26 mouse cellular contexts compared by ENCODE assay signal in the genomic region with DNA sequence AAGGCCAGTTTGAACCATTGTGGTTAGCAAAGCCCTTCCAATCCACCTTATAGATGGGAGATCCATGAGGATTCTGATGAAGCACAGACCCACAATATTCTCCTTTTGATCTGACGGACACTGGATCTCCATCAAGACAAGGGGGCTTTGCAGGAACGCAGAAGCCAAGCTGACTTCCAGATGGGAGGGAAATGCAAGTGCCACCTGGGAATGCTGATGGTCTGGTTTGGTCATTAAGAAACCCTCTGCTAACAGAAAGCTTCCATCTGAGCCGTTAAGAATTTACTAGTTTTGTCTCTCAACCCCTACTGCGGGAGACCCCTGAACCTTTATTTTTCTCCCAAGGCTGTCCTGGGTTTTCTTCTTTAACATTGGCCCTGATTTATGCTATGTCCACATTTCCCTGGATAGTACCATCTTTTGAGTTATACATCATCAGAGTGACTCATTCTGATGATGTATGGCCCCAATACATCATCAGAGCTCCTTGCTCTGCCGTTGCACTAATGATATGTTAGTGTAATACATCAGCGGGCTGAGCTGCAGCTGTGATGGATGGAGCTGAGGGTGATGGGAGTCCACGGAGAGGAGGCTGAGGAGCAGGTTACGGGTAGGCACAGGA.
DNase-seq lines count a peak whose midpoint lies in the region; ATAC-seq lines count a peak whose summit lies in the region.
"Had no signal": no experiment of that assay in that cellular context is flagged by ENCODE, and none has a peak within 500 bp of the region (broad histone marks: within the 10 kb centered on the region; RNA-seq: fewer than 3 reads in every experiment).

No protein-coding gene starts in this region.

- H3K27ac ChIP-seq in hindbrain, embryonic 13.5 days: no peak overlapping the region
- H3K27ac ChIP-seq: embryonic facial prominence, embryonic 13.5 days; forebrain, embryonic 10.5 days; forebrain, embryonic 13.5 days; heart, adult 2 months; heart, embryonic 10.5 days; heart, embryonic 13.5 days; hindbrain, embryonic 15.5 days had no signal

- no peaks in the 10 kb centered on the region; the same call in 1 of the 2 replicates for H3K4me1 ChIP-seq in hindbrain, embryonic 13.5 days (replicated peaks)
- H3K4me1 ChIP-seq: forebrain, embryonic 10.5 days; forebrain, embryonic 13.5 days; heart, embryonic 10.5 days; heart, embryonic 13.5 days; hindbrain, embryonic 15.5 days had no signal

- WGBS in hindbrain, embryonic 13.5 days: 62% methylated on average over 8 of the region's 8 CpGs

- H3K4me2 ChIP-seq in hindbrain, embryonic 13.5 days: no peak overlapping the region
- H3K4me2 ChIP-seq: embryonic facial prominence, embryonic 13.5 days; forebrain, embryonic 13.5 days; heart, embryonic 13.5 days; hindbrain, embryonic 15.5 days had no signal

- no peak for ATAC-seq in frontal cortex, adult (ENCODE audit: low TSS enrichment)
- ATAC-seq in hindbrain, embryonic 13.5 days (ENCODE audit: low FRiP score): no peak
- ATAC-seq: CD4-positive, CD25-positive, alpha-beta regulatory T cell, adult 4 months; forebrain, embryonic 13.5 days; forebrain, embryonic 16.5 days; intestine, postnatal 0 days had no signal

- H3K9ac ChIP-seq in hindbrain, embryonic 13.5 days: no peak overlapping the region
- H3K9ac ChIP-seq: embryonic facial prominence, embryonic 13.5 days; forebrain, embryonic 13.5 days; heart, embryonic 13.5 days; hindbrain, embryonic 15.5 days had no signal

- H3K4me3 ChIP-seq in hindbrain, embryonic 13.5 days: no peak overlapping the region
- H3K4me3 ChIP-seq: embryonic facial prominence, embryonic 13.5 days; forebrain, embryonic 10.5 days; forebrain, embryonic 13.5 days; heart, adult 2 months; heart, embryonic 10.5 days; heart, embryonic 13.5 days; hindbrain, embryonic 15.5 days had no signal

- no peaks in the 10 kb centered on the region for H3K27me3 ChIP-seq in hindbrain, embryonic 13.5 days
- H3K27me3 ChIP-seq: embryonic facial prominence, embryonic 13.5 days; forebrain, embryonic 13.5 days; heart, embryonic 13.5 days; hindbrain, embryonic 15.5 days had no signal

- H3K9me3 ChIP-seq in hindbrain, embryonic 13.5 days: no peaks in the 10 kb centered on the region
- H3K9me3 ChIP-seq: embryonic facial prominence, embryonic 13.5 days; forebrain, embryonic 10.5 days; forebrain, embryonic 13.5 days; heart, embryonic 10.5 days; heart, embryonic 13.5 days; hindbrain, embryonic 15.5 days had no signal

- no peaks in the 10 kb centered on the region for H3K36me3 ChIP-seq in hindbrain, embryonic 13.5 days
- H3K36me3 ChIP-seq: embryonic facial prominence, embryonic 13.5 days; forebrain, embryonic 10.5 days; heart, embryonic 10.5 days; heart, embryonic 13.5 days; hindbrain, embryonic 15.5 days had no signal

- DNase-seq in embryo, embryonic 10 days (ENCODE audit: low spot score): peak; percentile 58
- DNase-seq in embryo, embryonic 10.5 days (ENCODE audit: low spot score): peak; percentile 56
- DNase-seq in forelimb bud, embryonic 11.5 days (ENCODE audit: low read depth, low spot score): peak; percentile 68
- DNase-seq in mesoderm, embryonic 11.5 days (ENCODE audit: low read depth, low spot score): peak; percentile 81
- no peak for DNase-seq in adrenal gland, adult 18-20 months (ENCODE audit: low spot score in 2 of 2)
- DNase-seq: adrenal gland, adult 8-10 months; adrenal gland, postnatal 25 days; cerebellum, adult 11-12 months; cerebellum, adult 8-10 months; cerebellum, postnatal 10 days; gastrocnemius, postnatal 10 days; gastrocnemius, postnatal 36 days; heart, adult 2 months; heart, postnatal 14 days; heart, postnatal 4 days had no signal

Comparison
In these comparisons a context has a peak if more than half of its experiments do, and no peak if none do; other contexts are left out.
1. DNase-seq: peak in embryo, embryonic 10 days (single experiment), embryo, embryonic 10.5 days (single experiment), forelimb bud, embryonic 11.5 days (single experiment) and mesoderm, embryonic 11.5 days (single experiment); none in adrenal gland, adult 18-20 months (0 of 2).